Mouse (Mus musculus): ENCODE data around the gene Pde4a. TPM values are rescaled to one million over a fixed set of nuclear protein-coding genes. Genes with fewer than 3 reads are reported as not detected.

Pde4a gene
- total and polyA plus RNA-seq, 3 experiments, result 1.7 to 7.6 (median 4.8) TPM

- TF ChIP-seq HCFC1 (IDR thresholded peaks at IDR 0.05; ENCODE audit: low read depth, low read length) (no peak; the same call in 1 of the 2 replicates), ZMIZ1 (IDR thresholded peaks at IDR 0.05; ENCODE audit: low read depth, low read length) (peak; percentile 77; the same call in 1 of the 2 replicates), BHLHE40 (IDR thresholded peaks at IDR 0.05; ENCODE audit: low read depth, low read length) (peak; percentile 84), ZNF384 (IDR thresholded peaks at IDR 0.05; ENCODE audit: low read depth, low read length) (no peak), USF1 (IDR thresholded peaks at IDR 0.05; ENCODE audit: low read depth, low read length) (no peak; the same call in 1 of the 2 replicates), MAFK (IDR thresholded peaks at IDR 0.05; ENCODE audit: insufficient replicate concordance, low read length) (no peak), MAZ (IDR thresholded peaks at IDR 0.05; ENCODE audit: low read depth, low read length) (peak; percentile 81), MEF2A (IDR thresholded peaks at IDR 0.05; ENCODE audit: borderline replicate concordance, low read depth, low read length) (peak; percentile 94), ETS1 (conservative IDR thresholded peaks at IDR 0.05; ENCODE audit: low read depth, low read length) (peak; percentile 70), GABPA (IDR thresholded peaks at IDR 0.05; ENCODE audit: insufficient replicate concordance, low read depth, low read length) (peak; percentile 99), MAX (IDR thresholded peaks at IDR 0.05; ENCODE audit: low read length) (peak; percentile 92), E2F4 (IDR thresholded peaks at IDR 0.05; ENCODE audit: insufficient replicate concordance, low read depth, low read length) (no peak), MXI1 (IDR thresholded peaks at IDR 0.05; ENCODE audit: low read depth, low read length) (peak; percentile 83)
Observed at GRCm38 (mm10) chr9:21161209-21161909, 4.2 kb upstream of the Pde4a start (continued).

GRCm38 (mm10) chr9:21163086-21164050 is 2.1 kb upstream of the Pde4a start:
- no peak overlapping the region for H3K27ac ChIP-seq (ENCODE audit: insufficient read depth, low read depth)
- no peak for DNase-seq (ENCODE audit: extremely low read depth)
- H3K36me3 ChIP-seq (replicated peaks in 1 of 2; ENCODE audit: control insufficient read depth in 1 of 2, insufficient read depth in 1 of 2, low read length in 1 of 2), result peaks cover 0 to 21% of the 10 kb centered on the region in 2 experiments
- H3K79me2 ChIP-seq (replicated peaks; ENCODE audit: control insufficient read depth, extremely low read depth, insufficient read depth, poor library complexity, severe bottlenecking), result no peaks in the 10 kb centered on the region
- H3K9me3 ChIP-seq (replicated peaks; ENCODE audit: low read length), result peaks cover 15% of the 10 kb centered on the region
- H3K27me3 ChIP-seq (replicated peaks), result no peaks in the 10 kb centered on the region
- no peak for TF ChIP-seq NRF1 (IDR thresholded peaks at IDR 0.05; ENCODE audit: low read depth, low read length)
- TF ChIP-seq ZMIZ1 (IDR thresholded peaks at IDR 0.05; ENCODE audit: low read depth, low read length), result no peak
- 0 out of 2 replicates have a peak, but pooled peaks have one; percentile 4 for TF ChIP-seq BHLHE40 (IDR thresholded peaks at IDR 0.05; ENCODE audit: low read depth, low read length)
- no peak for TF ChIP-seq MAX (IDR thresholded peaks at IDR 0.05; ENCODE audit: low read length)
- H3K9ac ChIP-seq (ENCODE audit: insufficient read depth, low read depth), result no peak overlapping the region
- no peak overlapping the region for H3K4me2 ChIP-seq (ENCODE audit: insufficient read depth, low read depth, poor library complexity, severe bottlenecking)
- peaks cover 18 to 44% of the 10 kb centered on the region in 2 experiments for H3K4me1 ChIP-seq (ENCODE audit: control insufficient read depth in 1 of 2, insufficient read depth in 2 of 2)
- no peak overlapping the region for H3K4me3 ChIP-seq (replicated peaks in 1 of 3; ENCODE audit: low read depth in 2 of 3, low read length in 2 of 3, poor library complexity in 1 of 3)
- in situ Hi-C loops (cut with MboI; ENCODE audit: low pct_ligation_motif_present, low pct_unique_long_range_greater_than_20kb, low sequenced_read_pairs) (no loop called here), dilution Hi-C loops (cut with MboI; ENCODE audit: extremely low pct_ligation_motif_present, extremely low pct_unique_long_range_greater_than_20kb, low sequenced_read_pairs) (no loop called here)

Data from CH12.LX (cell line).